Mouse (Mus musculus) subcutaneous adipose tissue, adult 2 months (tissue): ENCODE results near the gene Etd. TPM values are rescaled to one million over a fixed set of nuclear protein-coding genes. Genes with fewer than 3 reads are reported as not detected.

Source experiments
- polyA plus RNA-seq: library from polyadenylated mRNA; depleted of rRNA; stranded (reverse); fragments of >200 nt; gene quantifications from 2 replicates; pipeline ENCODE4 v1.2.3, GENCODE M21; 2012; ENCODE audit warnings: low replicate concordance; rRNA removed

The Etd gene
- not detected in 2 replicates for polyA plus RNA-seq

DNA sequence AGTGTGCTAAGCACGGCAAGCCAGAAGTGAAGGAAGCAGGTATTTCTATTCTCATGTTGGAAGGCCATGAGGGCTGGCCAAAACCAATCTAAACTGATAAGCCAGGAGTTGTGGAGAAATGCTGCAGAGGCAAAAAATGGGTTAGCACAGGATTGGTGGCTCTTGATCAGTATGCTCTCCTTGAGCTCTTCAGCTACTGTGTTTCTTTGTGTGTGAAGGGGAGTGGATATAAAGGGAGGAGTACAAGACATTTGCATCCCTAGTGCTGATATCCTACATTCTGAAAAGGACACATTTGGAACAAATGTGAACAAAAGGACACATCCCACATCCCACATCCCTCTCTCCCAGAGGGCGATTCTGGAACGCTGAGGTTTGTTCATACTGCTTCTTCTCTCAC is at the start of gene Etd:
Gene Etd, plus strand, starts transcription at position 301 of the 400 bp plus-strand sequence.

Other genes with a start within 250 kb of the Etd start
- 0.19 and 0.27 TPM in 2 replicates for gene Plac1, start 194.8 kb upstream of the Etd start, polyA plus RNA-seq
- 2.0 and 2.2 TPM in 2 replicates for gene Fam122b, start 165.1 kb upstream of the Etd start, polyA plus RNA-seq
- not detected in 2 replicates for gene Fam122c, start 161.5 kb upstream of the Etd start, polyA plus RNA-seq
- 5.5 and 8.3 TPM in 2 replicates for gene Mospd1, start 64.4 kb upstream of the Etd start, polyA plus RNA-seq
- gene Rtl8c, start 173.1 kb downstream of the Etd start, polyA plus RNA-seq: 54.6 and 67.2 TPM in 2 replicates
- gene Gm14597, start 174.1 kb downstream of the Etd start, polyA plus RNA-seq: not detected in 2 replicates
- gene Rtl8a, start 208.8 kb downstream of the Etd start, polyA plus RNA-seq: 271 and 298 TPM in 2 replicates
- 269 and 359 TPM in 2 replicates for gene Rtl8b, start 235.5 kb downstream of the Etd start, polyA plus RNA-seq